Mouse (Mus musculus) heart, embryonic 16.5 days (tissue): ENCODE results near the gene Bcl10. TPM values are rescaled to one million over a fixed set of nuclear protein-coding genes. Genes with fewer than 3 reads are reported as not detected.
"Not testable (repeated sequence)": the region's sequence is repeated elsewhere in the genome, so short reads cannot be mapped to it uniquely, and the experiment has no call there.

Source experiments
- ATAC-seq: fragments of 200-750 bp; cut with Nextera tagmentation; replicated peaks from 2 replicates; pipeline ENCODE4 v1.8.0; 2017; ENCODE audit warnings: moderate number of reproducible peaks; ENCODE audit not compliant: insufficient read depth, low FRiP score; ENCODE audit errors: extremely low read depth
- H3K27ac ChIP-seq: fragments of 300-500 bp; sonication (generic); 2 replicates; pipeline ENCODE4 v1.5.1; 2014; ENCODE audit warnings: mild to moderate bottlenecking, low read length, control low read depth, moderate library complexity
- H3K27me3 ChIP-seq: fragments of 300-500 bp; sonication (generic); 2 replicates; pipeline ENCODE4 v1.6.1; 2014; ENCODE audit warnings: low read length, mixed read lengths; ENCODE audit not compliant: control insufficient read depth, insufficient read depth
- H3K36me3 ChIP-seq: fragments of 300-500 bp; sonication (generic); 2 replicates; pipeline ENCODE4 v1.6.1; 2014; ENCODE audit not compliant: control insufficient read depth, insufficient read depth
- H3K4me1 ChIP-seq: fragments of 300-500 bp; sonication (generic); 2 replicates; pipeline ENCODE4 v1.6.1; 2014; ENCODE audit warnings: low read length, mixed read lengths; ENCODE audit not compliant: control insufficient read depth, insufficient read depth
- H3K4me2 ChIP-seq: fragments of 300-500 bp; sonication (generic); 2 replicates; pipeline ENCODE4 v1.6.1; 2014; ENCODE audit warnings: low read depth, mild to moderate bottlenecking, control low read depth, low read length
- H3K4me3 ChIP-seq: fragments of 300-500 bp; sonication (generic); 2 replicates; pipeline ENCODE4 v1.5.1; 2014; ENCODE audit warnings: mild to moderate bottlenecking, control low read depth, low read length
- H3K9ac ChIP-seq: fragments of 300-500 bp; sonication (generic); 2 replicates; pipeline ENCODE4 v1.6.1; 2014; ENCODE audit warnings: low read length, control low read depth
- H3K9me3 ChIP-seq: fragments of 300-500 bp; sonication (generic); replicated peaks from 2 replicates; pipeline ENCODE4 v1.6.1; 2016; ENCODE audit warnings: low read length; ENCODE audit not compliant: control insufficient read depth
- WGBS: fragments of 180-500 bp; shearing (Covaris S2); extraction: QIAGEN DNeasy Blood & Tissue Kit; methylation state at CpG from one replicate; pipeline ENCODE4 v1.1.7; 2014; 5-methylcytosine and 5-hydroxymethylcytosine counted together
- polyA plus RNA-seq: library from polyadenylated mRNA; unstranded; fragments of >200 nt; fragmentation: Nextera tagmentation; extraction: Ambion mirVana; gene quantifications from 2 replicates; pipeline ENCODE4 v1.2.1, GENCODE M21; 2015

Gene Bcl10
- polyA plus RNA-seq, 1 experiment from 2014 or later: 49.1 TPM

- WGBS: 49% methylated on average over 22 of the region's 22 CpGs
- Histone ChIP-seq H3K9me3 (no peaks in the 10 kb centered on the region), H3K27ac (peak overlapping the region; percentile 7; the same call in 1 of the 2 replicates), H3K9ac (peak overlapping the region; percentile 34; the same call in 1 of the 2 replicates), H3K27me3 (no peaks in the 10 kb centered on the region), H3K4me2 (peak overlapping the region; percentile 47), H3K4me3 (0 out of 2 replicates have a peak overlapping the region, but pooled peaks have one; percentile 9), H3K36me3 (no peaks in the 10 kb centered on the region), H3K4me1 (peaks cover 4% of the 10 kb centered on the region)
- ATAC-seq: 0 out of 2 replicates have a peak, but pooled peaks have one; percentile 10
Measured at GRCm38 (mm10) chr3:145904850-145905776, 17.5 kb upstream of the Bcl10 start.

- H3K4me2 ChIP-seq: no peak overlapping the region
- no peaks in the 10 kb centered on the region for H3K27me3 ChIP-seq
- H3K4me3 ChIP-seq: no peak overlapping the region
- WGBS: 89% methylated on average over 9 of the region's 9 CpGs
- no peaks in the 10 kb centered on the region for H3K36me3 ChIP-seq
- H3K27ac ChIP-seq: no peak overlapping the region
- H3K4me1 ChIP-seq: peaks cover 4% of the 10 kb centered on the region
- H3K9me3 ChIP-seq: no peaks in the 10 kb centered on the region
- H3K9ac ChIP-seq: no peak overlapping the region
- ATAC-seq: no peak
Measured at GRCm38 (mm10) chr3:145906582-145906981, 16.0 kb upstream of the Bcl10 start.

GRCm38 (mm10) chr3:145912512-145912911 lies 10.1 kb upstream of the Bcl10 start:
- Histone ChIP-seq H3K4me2 (no peak overlapping the region), H3K27me3 (no peaks in the 10 kb centered on the region), H3K27ac (no peak overlapping the region), H3K9me3 (no peaks in the 10 kb centered on the region), H3K4me3 (no peak overlapping the region), H3K4me1 (peaks cover 4% of the 10 kb centered on the region), H3K9ac (no peak overlapping the region), H3K36me3 (no peaks in the 10 kb centered on the region)
- no peak for ATAC-seq
- 87% methylated on average over 7 of the region's 7 CpGs for WGBS

GRCm38 (mm10) chr3:145913263-145913662 lies 9.3 kb upstream of the Bcl10 start:
- Histone ChIP-seq H3K4me3 (no peak overlapping the region), H3K27ac (no peak overlapping the region), H3K27me3 (no peaks in the 10 kb centered on the region), H3K9me3 (peaks cover 1% of the 10 kb centered on the region), H3K4me2 (no peak overlapping the region), H3K36me3 (no peaks in the 10 kb centered on the region), H3K4me1 (peaks cover 4% of the 10 kb centered on the region), H3K9ac (no peak overlapping the region)
- 63% methylated on average over 6 of the region's 6 CpGs for WGBS
- no peak for ATAC-seq

GRCm38 (mm10) chr3:145913942-145914341 lies 8.7 kb upstream of the Bcl10 start:
- 78% methylated on average over 7 of the region's 7 CpGs for WGBS
- not testable (repeated sequence) for H3K9ac ChIP-seq, H3K4me2 ChIP-seq, H3K36me3 ChIP-seq, H3K27ac ChIP-seq, H3K27me3 ChIP-seq, H3K9me3 ChIP-seq, H3K4me3 ChIP-seq, H3K4me1 ChIP-seq, ATAC-seq

GRCm38 (mm10) chr3:145916374-145916773 lies 6.2 kb upstream of the Bcl10 start:
- no peak overlapping the region for H3K9ac ChIP-seq
- peaks cover 4% of the 10 kb centered on the region for H3K4me1 ChIP-seq
- 85% methylated on average over 5 of the region's 5 CpGs for WGBS
- no peak overlapping the region for H3K27ac ChIP-seq
- H3K4me3 ChIP-seq: no peak overlapping the region
- no peak overlapping the region for H3K4me2 ChIP-seq
- H3K9me3 ChIP-seq: peaks cover 7% of the 10 kb centered on the region
- no peaks in the 10 kb centered on the region for H3K36me3 ChIP-seq
- H3K27me3 ChIP-seq: no peaks in the 10 kb centered on the region
- ATAC-seq: no peak

- 61% methylated on average over 4 of the region's 4 CpGs for WGBS
- no peak overlapping the region for H3K4me3 ChIP-seq
- H3K27ac ChIP-seq: no peak overlapping the region
- no peak; the same call in 1 of the 2 replicates for ATAC-seq
- no peak overlapping the region for H3K9ac ChIP-seq
- H3K9me3 ChIP-seq: peaks cover 7% of the 10 kb centered on the region
- no peaks in the 10 kb centered on the region for H3K36me3 ChIP-seq
- H3K27me3 ChIP-seq: no peaks in the 10 kb centered on the region
- H3K4me1 ChIP-seq: peaks cover 4% of the 10 kb centered on the region
- no peak overlapping the region for H3K4me2 ChIP-seq
Measured at GRCm38 (mm10) chr3:145916826-145917225, 5.8 kb upstream of the Bcl10 start.

- Histone ChIP-seq H3K4me2 (no peak overlapping the region), H3K27ac (0 out of 2 replicates have a peak overlapping the region, but pooled peaks have one; percentile 45), H3K27me3 (no peaks in the 10 kb centered on the region), H3K36me3 (no peaks in the 10 kb centered on the region), H3K9me3 (peaks cover 7% of the 10 kb centered on the region), H3K4me3 (no peak overlapping the region), H3K9ac (no peak overlapping the region), H3K4me1 (peaks cover 17% of the 10 kb centered on the region)
- ATAC-seq: no peak
- 50% methylated on average over 3 of the region's 3 CpGs for WGBS
Measured at GRCm38 (mm10) chr3:145922971-145923370, 367 bp downstream of the Bcl10 start.

GRCm38 (mm10) chr3:145923874-145924577 lies 1.4 kb downstream of the Bcl10 start:
- peak; percentile 100 for ATAC-seq
- H3K27me3 ChIP-seq: no peaks in the 10 kb centered on the region
- peak overlapping the region; percentile 81 for H3K4me2 ChIP-seq
- H3K9me3 ChIP-seq: no peaks in the 10 kb centered on the region; the same call in 1 of the 2 replicates
- peak overlapping the region; percentile 96 for H3K27ac ChIP-seq
- H3K9ac ChIP-seq: peak overlapping the region; percentile 94
- under 1% methylated on average over 58 of the region's 58 CpGs for WGBS
- peaks cover 17% of the 10 kb centered on the region for H3K4me1 ChIP-seq
- H3K36me3 ChIP-seq: no peaks in the 10 kb centered on the region
- peak overlapping the region; percentile 95 for H3K4me3 ChIP-seq
